Mouse (Mus musculus) liver, adult 2 months (tissue): Measurements from ENCODE around the gene Atp13a1.

ENCODE experiments used
- CTCF ChIP-seq: fragments of 200-500 bp; IDR thresholded peaks from 2 replicates; pipeline ENCODE4 v1.5.1; 2011; ENCODE audit warnings: low read depth, low read length, control low read depth
- POLR2A ChIP-seq: fragments of 200-500 bp; IDR thresholded peaks from 2 replicates; pipeline ENCODE4 v1.6.1; 2011; ENCODE audit warnings: low read length, control low read depth; ENCODE audit not compliant: insufficient read depth; ENCODE audit errors: extremely low read depth

DNA sequence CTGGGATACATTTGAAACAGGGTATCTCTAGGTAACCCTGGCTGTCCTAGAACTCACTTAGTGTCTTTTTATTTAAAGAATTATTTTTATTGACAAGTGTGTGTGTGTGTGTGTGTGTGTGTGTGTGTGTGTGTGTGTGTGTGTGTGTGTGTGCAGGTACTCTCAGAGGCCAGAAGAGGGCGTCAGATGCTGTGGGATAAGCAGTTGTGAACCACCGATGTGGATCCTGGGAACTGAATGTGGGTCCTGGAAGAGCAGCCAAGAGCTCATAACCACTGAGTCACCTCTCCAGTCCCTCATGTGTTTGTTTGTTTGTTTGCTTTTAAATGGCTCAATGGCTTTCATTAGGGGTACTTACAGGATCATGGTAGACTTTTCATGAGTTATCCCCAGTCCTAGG is 23.9 kb downstream of the Atp13a1 start:
- TF ChIP-seq CTCF (no peak), POLR2A (no peak)
